Mouse (Mus musculus) embryonic facial prominence, embryonic 13.5 days (tissue): ENCODE data around the gene Trim39. TPM values are rescaled to one million over a fixed set of nuclear protein-coding genes. Genes with fewer than 3 reads are reported as not detected.

Source experiments
- ATAC-seq: fragments of 200-750 bp; cut with Nextera tagmentation; 2 replicates; pipeline ENCODE4 v1.8.0; 2017; ENCODE audit warnings: low read depth; ENCODE audit not compliant: insufficient number of reproducible peaks, insufficient read depth, low FRiP score, low TSS enrichment
- H3K27ac ChIP-seq: fragments of 300-500 bp; sonication (generic); 2 replicates; pipeline ENCODE4 v1.5.1; 2015; ENCODE audit warnings: moderate library complexity, mild to moderate bottlenecking, inconsistent platforms
- H3K27me3 ChIP-seq: fragments of 300-500 bp; sonication (generic); 2 replicates; pipeline ENCODE4 v1.6.1; 2015; ENCODE audit warnings: mild to moderate bottlenecking, inconsistent platforms
- H3K36me3 ChIP-seq: fragments of 300-500 bp; sonication (generic); 2 replicates; pipeline ENCODE4 v1.6.1; 2015; ENCODE audit warnings: mild to moderate bottlenecking, inconsistent platforms
- H3K4me1 ChIP-seq: fragments of 300-500 bp; sonication (generic); 2 replicates; pipeline ENCODE4 v1.6.1; 2015; ENCODE audit warnings: inconsistent platforms
- H3K4me2 ChIP-seq: fragments of 300-500 bp; sonication (generic); 2 replicates; pipeline ENCODE4 v1.6.1; 2015; ENCODE audit warnings: moderate library complexity, mild to moderate bottlenecking, inconsistent platforms
- H3K4me3 ChIP-seq: fragments of 300-500 bp; sonication (generic); 2 replicates; pipeline ENCODE4 v1.5.1; 2015; ENCODE audit warnings: mild to moderate bottlenecking, inconsistent platforms
- H3K9ac ChIP-seq: fragments of 300-500 bp; sonication (generic); 2 replicates; pipeline ENCODE4 v1.6.1; 2015; ENCODE audit warnings: mild to moderate bottlenecking, inconsistent platforms
- H3K9me3 ChIP-seq: fragments of 300-500 bp; sonication (generic); 2 replicates; pipeline ENCODE4 v1.6.1; 2016; ENCODE audit warnings: inconsistent platforms
- WGBS: fragments of 180-500 bp; shearing (Covaris S2); methylation state at CpG from one replicate; pipeline ENCODE4 v1.1.7; 2015; ENCODE audit warnings: mixed read lengths; 5-methylcytosine and 5-hydroxymethylcytosine counted together
- polyA plus RNA-seq: library from polyadenylated mRNA; unstranded; fragments of >200 nt; fragmentation: Nextera tagmentation; extraction: Ambion mirVana; gene quantifications from 2 replicates; pipeline ENCODE4 v1.2.1, GENCODE M21; 2015

Trim39 gene
- polyA plus RNA-seq, 1 experiment from 2014 or later, result 22.4 TPM

- H3K27ac ChIP-seq, result peak overlapping the region; percentile 92
- H3K9me3 ChIP-seq, result no peaks in the 10 kb centered on the region
- H3K36me3 ChIP-seq, result peaks cover 39% of the 10 kb centered on the region
- ATAC-seq, result peak; percentile 88
- H3K4me1 ChIP-seq, result peaks cover 36% of the 10 kb centered on the region
- peak overlapping the region; percentile 88 for H3K4me3 ChIP-seq
- peak overlapping the region; percentile 91 for H3K4me2 ChIP-seq
- WGBS, result under 1% methylated on average over 73 of the region's 84 CpGs
- peak overlapping the region; percentile 97 for H3K9ac ChIP-seq
- no peaks in the 10 kb centered on the region for H3K27me3 ChIP-seq
Observed at GRCm38 (mm10) chr17:36270956-36271585, 976 bp downstream of the Trim39 start.

DNA sequence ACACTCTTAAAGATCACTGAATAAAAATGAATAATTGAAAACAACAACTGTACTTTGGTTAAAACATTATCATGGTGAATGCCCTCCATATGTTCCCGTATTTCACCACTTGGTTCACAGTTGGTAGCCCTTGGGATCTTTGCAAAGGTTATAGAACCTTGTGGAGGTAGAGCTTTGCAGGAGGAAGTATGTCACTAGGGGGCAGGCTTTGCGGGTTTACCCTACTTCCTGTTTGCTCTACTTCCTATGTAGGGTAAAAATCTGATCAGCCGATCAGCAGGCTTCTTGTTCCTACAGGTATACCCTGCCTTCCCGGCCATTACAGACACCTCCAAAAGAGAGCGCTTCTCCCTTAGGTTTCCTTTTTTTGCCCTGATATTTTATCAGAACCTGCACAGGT is 6.2 kb downstream of the Trim39 start:
- H3K4me3 ChIP-seq, result no peak overlapping the region
- H3K9ac ChIP-seq, result no peak overlapping the region
- peaks cover 8% of the 10 kb centered on the region for H3K4me1 ChIP-seq
- no peak overlapping the region for H3K27ac ChIP-seq
- H3K36me3 ChIP-seq, result peaks cover 73% of the 10 kb centered on the region
- ATAC-seq, result no peak
- no peak overlapping the region for H3K4me2 ChIP-seq
- 75% methylated on average over 5 of the region's 5 CpGs for WGBS
- H3K27me3 ChIP-seq, result no peaks in the 10 kb centered on the region
- H3K9me3 ChIP-seq, result no peaks in the 10 kb centered on the region

DNA sequence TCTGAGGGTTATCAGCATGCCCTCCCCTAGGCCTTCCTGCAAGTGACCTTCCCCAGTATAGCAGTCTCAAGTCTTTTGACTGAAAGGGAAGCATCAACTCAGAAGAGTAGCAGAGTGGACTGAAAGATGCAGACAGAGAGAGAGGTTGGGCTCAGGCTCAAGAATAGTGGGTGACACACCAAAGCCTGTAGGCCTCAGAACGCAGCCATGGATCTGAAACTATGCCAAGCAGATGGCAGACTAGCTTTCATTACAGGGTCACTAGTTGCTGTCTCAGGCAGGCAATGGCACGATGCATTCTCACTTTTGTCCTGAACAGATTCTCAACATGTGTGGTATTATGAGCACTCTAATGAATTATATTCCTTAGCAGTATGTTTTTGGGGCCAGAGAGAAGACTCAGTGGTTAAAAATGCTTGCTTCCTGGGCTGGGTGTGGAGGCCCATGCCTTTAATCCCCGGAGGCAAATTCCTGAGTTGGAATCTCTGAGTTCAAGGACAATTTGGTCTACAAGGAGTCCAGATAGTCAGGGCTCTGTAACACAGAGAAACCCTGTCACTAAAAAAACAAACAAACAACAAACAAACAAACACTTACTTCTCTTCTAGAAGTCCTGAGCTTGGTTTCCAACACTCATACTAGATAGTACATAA is 7.6 kb downstream of the Trim39 start:
- no peak overlapping the region for H3K4me3 ChIP-seq
- H3K4me2 ChIP-seq, result no peak overlapping the region
- H3K9me3 ChIP-seq, result no peaks in the 10 kb centered on the region
- no peak overlapping the region for H3K27ac ChIP-seq
- no peaks in the 10 kb centered on the region for H3K4me1 ChIP-seq
- H3K36me3 ChIP-seq, result peaks cover 87% of the 10 kb centered on the region
- 82% methylated on average over 3 of the region's 3 CpGs for WGBS
- no peak overlapping the region for H3K9ac ChIP-seq
- no peak for ATAC-seq
- no peaks in the 10 kb centered on the region for H3K27me3 ChIP-seq

- H3K4me3 ChIP-seq, result no peak overlapping the region
Observed at GRCm38 (mm10) chr17:36261511-36262166, 10.4 kb downstream of the Trim39 start.

DNA sequence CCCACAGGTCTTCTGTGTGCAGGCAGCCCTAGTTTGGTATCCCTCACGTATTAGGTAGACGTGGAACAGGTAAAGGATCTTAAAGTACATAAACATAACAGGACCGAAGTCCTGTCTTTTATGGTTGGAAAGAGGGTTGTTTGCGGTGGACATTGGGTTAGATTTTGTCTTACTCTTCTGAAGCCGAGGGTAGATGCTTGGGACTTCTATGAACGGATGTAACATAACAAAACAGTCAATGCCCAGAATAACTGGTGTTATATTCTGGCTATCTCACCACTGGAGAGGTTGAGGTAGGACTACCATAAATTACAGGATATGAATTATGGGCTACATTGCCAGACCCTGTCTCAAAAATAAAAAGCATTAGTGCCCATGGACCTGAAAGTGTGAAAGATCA is 14.1 kb downstream of the Trim39 start, which contains the start of gene Rpp21:
Rpp21 (minus strand) TSS at position 101 of the 400 bp plus-strand sequence.
- Histone ChIP-seq H3K9me3 (no peaks in the 10 kb centered on the region), H3K27me3 (no peaks in the 10 kb centered on the region), H3K36me3 (peaks cover 45% of the 10 kb centered on the region), H3K4me2 (peak within 1 kb of the TSS; percentile 60), H3K4me1 (peaks cover 6% of the 10 kb centered on the region), H3K9ac (peak within 1 kb of the TSS; percentile 87), H3K27ac (peak within 1 kb of the TSS; percentile 85), H3K4me3 (peak within 1 kb of the TSS; percentile 79)
- WGBS, result 50% methylated on average over 6 of the region's 6 CpGs
- ATAC-seq, result no peak

More at GRCm38 (mm10) chr17:36261511-36262166, 10.4 kb downstream of the Trim39 start:
- H3K27me3 ChIP-seq, result no peaks in the 10 kb centered on the region
- H3K4me1 ChIP-seq, result peaks cover 4% of the 10 kb centered on the region
- H3K36me3 ChIP-seq, result peaks cover 72% of the 10 kb centered on the region
- no peak for ATAC-seq
- H3K9me3 ChIP-seq, result no peaks in the 10 kb centered on the region
- no peak overlapping the region for H3K9ac ChIP-seq
- 89% methylated on average over 9 of the region's 9 CpGs for WGBS
- no peak overlapping the region for H3K4me2 ChIP-seq
- no peak overlapping the region for H3K27ac ChIP-seq

GRCm38 (mm10) chr17:36257241-36257947 is 14.7 kb downstream of the Trim39 start:
- peaks cover 6% of the 10 kb centered on the region for H3K4me1 ChIP-seq
- H3K27ac ChIP-seq, result peak overlapping the region; percentile 85
- under 1% methylated on average over 37 of the region's 37 CpGs for WGBS
- no peaks in the 10 kb centered on the region for H3K9me3 ChIP-seq
- H3K4me3 ChIP-seq, result peak overlapping the region; percentile 79
- peaks cover 39% of the 10 kb centered on the region for H3K36me3 ChIP-seq
- H3K27me3 ChIP-seq, result peaks cover 4% of the 10 kb centered on the region
- peak overlapping the region; percentile 60 for H3K4me2 ChIP-seq
- peak overlapping the region; percentile 87 for H3K9ac ChIP-seq
- peak; percentile 92 for ATAC-seq

GRCm38 (mm10) chr17:36253087-36253600 is 18.9 kb downstream of the Trim39 start:
- Histone ChIP-seq H3K9ac (no peak overlapping the region), H3K4me3 (no peak overlapping the region), H3K9me3 (no peaks in the 10 kb centered on the region), H3K4me2 (no peak overlapping the region), H3K4me1 (peaks cover 12% of the 10 kb centered on the region), H3K36me3 (peaks cover 6% of the 10 kb centered on the region; the same call in 1 of the 2 replicates), H3K27me3 (peaks cover 37% of the 10 kb centered on the region), H3K27ac (no peak overlapping the region)
- no peak for ATAC-seq
- WGBS, result 51% methylated on average over 6 of the region's 6 CpGs

GRCm38 (mm10) chr17:36252250-36252876 is 19.7 kb downstream of the Trim39 start:
- no peak overlapping the region for H3K27ac ChIP-seq
- H3K27me3 ChIP-seq, result peaks cover 43% of the 10 kb centered on the region
- H3K4me2 ChIP-seq, result peak overlapping the region; percentile 47
- H3K9me3 ChIP-seq, result no peaks in the 10 kb centered on the region
- H3K4me1 ChIP-seq, result peaks cover 12% of the 10 kb centered on the region
- no peak overlapping the region for H3K4me3 ChIP-seq
- H3K36me3 ChIP-seq, result peaks cover 6% of the 10 kb centered on the region; the same call in 1 of the 2 replicates
- no peak overlapping the region for H3K9ac ChIP-seq
- no peak for ATAC-seq
- WGBS, result 9% methylated on average over 25 of the region's 25 CpGs

- Histone ChIP-seq H3K4me3 (no peak overlapping the region), H3K9me3 (no peaks in the 10 kb centered on the region), H3K4me2 (0 out of 2 replicates have a peak overlapping the region, but pooled peaks have one; percentile 2), H3K36me3 (no peaks in the 10 kb centered on the region), H3K27ac (no peak overlapping the region), H3K4me1 (0 out of 2 replicates have a peak, but pooled peaks cover 6% of the 10 kb centered on the region), H3K27me3 (peaks cover 46% of the 10 kb centered on the region), H3K9ac (no peak overlapping the region)
- 33% methylated on average over 33 of the region's 33 CpGs for WGBS
- ATAC-seq, result no peak
Observed at GRCm38 (mm10) chr17:36248886-36249285, 23.2 kb downstream of the Trim39 start.

- WGBS, result 86% methylated on average over 2 of the region's 2 CpGs
- Histone ChIP-seq H3K4me1 (peaks cover 5% of the 10 kb centered on the region), H3K4me3 (no peak overlapping the region), H3K27ac (no peak overlapping the region), H3K27me3 (peaks cover 29% of the 10 kb centered on the region), H3K9me3 (no peaks in the 10 kb centered on the region), H3K36me3 (no peaks in the 10 kb centered on the region), H3K4me2 (no peak overlapping the region), H3K9ac (no peak overlapping the region)
- no peak for ATAC-seq
Observed at GRCm38 (mm10) chr17:36245741-36246140, 26.3 kb downstream of the Trim39 start.

GRCm38 (mm10) chr17:36244031-36244430 is 28.0 kb downstream of the Trim39 start:
- H3K9me3 ChIP-seq, result no peaks in the 10 kb centered on the region
- WGBS, result 23% methylated on average over 5 of the region's 5 CpGs
- H3K9ac ChIP-seq, result no peak overlapping the region
- H3K4me1 ChIP-seq, result peaks cover 10% of the 10 kb centered on the region
- no peak for ATAC-seq
- H3K4me3 ChIP-seq, result no peak overlapping the region
- no peak overlapping the region for H3K27ac ChIP-seq
- peaks cover 19% of the 10 kb centered on the region for H3K27me3 ChIP-seq
- no peak overlapping the region for H3K4me2 ChIP-seq
- H3K36me3 ChIP-seq, result no peaks in the 10 kb centered on the region
